Mouse (Mus musculus) kidney, postnatal 0 days (tissue): ENCODE measurements around the gene Csf2. TPM values are rescaled to one million over a fixed set of nuclear protein-coding genes. Genes with fewer than 3 reads are reported as not detected.

ENCODE experiments used
- ATAC-seq: fragments of 200-750 bp; cut with Nextera tagmentation; replicated peaks from 2 replicates; pipeline ENCODE4 v1.8.0; 2017; ENCODE audit warnings: low read depth, moderate number of reproducible peaks, moderate TSS enrichment, moderate library complexity; ENCODE audit not compliant: low FRiP score
- DNase-seq: peaks from one replicate; pipeline ENCODE4 v3.0.0-alpha.2; 2016; ENCODE audit warnings: low spot score
- H3K27ac ChIP-seq: fragments of 300-500 bp; sonication (generic); 2 replicates; pipeline ENCODE4 v1.5.1; 2014; ENCODE audit warnings: mild to moderate bottlenecking
- H3K27me3 ChIP-seq: fragments of 300-500 bp; sonication (generic); 2 replicates; pipeline ENCODE4 v1.6.1; 2014; ENCODE audit warnings: low read length, mixed read lengths; ENCODE audit not compliant: insufficient read depth
- H3K36me3 ChIP-seq: fragments of 300-500 bp; sonication (generic); 2 replicates; pipeline ENCODE4 v1.6.1; 2014; ENCODE audit warnings: low read length, mixed read lengths; ENCODE audit not compliant: insufficient read depth
- H3K4me1 ChIP-seq: fragments of 300-500 bp; sonication (generic); replicated peaks from 2 replicates; pipeline ENCODE4 v1.6.1; 2014; ENCODE audit warnings: antibody characterized with exemption, low read length, mixed read lengths; ENCODE audit not compliant: insufficient read depth
- H3K4me2 ChIP-seq: fragments of 300-500 bp; sonication (generic); 2 replicates; pipeline ENCODE4 v1.6.1; 2014; ENCODE audit warnings: mild to moderate bottlenecking, low read length, moderate library complexity, mixed read lengths
- H3K4me3 ChIP-seq: fragments of 300-500 bp; sonication (generic); replicated peaks from 2 replicates; pipeline ENCODE4 v1.5.1; 2014; ENCODE audit warnings: low read depth, low read length
- H3K9ac ChIP-seq: fragments of 300-500 bp; sonication (generic); 2 replicates; pipeline ENCODE4 v1.6.1; 2014; ENCODE audit warnings: low read depth, low read length
- H3K9me3 ChIP-seq: fragments of 300-500 bp; sonication (generic); replicated peaks from 2 replicates; pipeline ENCODE4 v1.6.1; 2016; ENCODE audit warnings: low read length, inconsistent platforms, mixed read lengths
- CTCF ChIP-seq: IDR thresholded peaks from 2 replicates; pipeline ENCODE4 v1.5.1; 2016; ENCODE audit warnings: antibody characterized with exemption, low read depth, mild to moderate bottlenecking, moderate library complexity
- WGBS: fragments of 180-500 bp; shearing (Covaris S2); extraction: QIAGEN DNeasy Blood & Tissue Kit; methylation state at CpG from one replicate; pipeline ENCODE4 v1.1.7; 2014; 5-methylcytosine and 5-hydroxymethylcytosine counted together
- polyA plus RNA-seq: library from polyadenylated mRNA; unstranded; fragments of >200 nt; fragmentation: Nextera tagmentation; extraction: Ambion mirVana; gene quantifications from 2 replicates; pipeline ENCODE4 v1.2.1, GENCODE M21; 2015

The Csf2 gene
- polyA plus RNA-seq, 1 experiment from 2014 or later, result not detected

DNA sequence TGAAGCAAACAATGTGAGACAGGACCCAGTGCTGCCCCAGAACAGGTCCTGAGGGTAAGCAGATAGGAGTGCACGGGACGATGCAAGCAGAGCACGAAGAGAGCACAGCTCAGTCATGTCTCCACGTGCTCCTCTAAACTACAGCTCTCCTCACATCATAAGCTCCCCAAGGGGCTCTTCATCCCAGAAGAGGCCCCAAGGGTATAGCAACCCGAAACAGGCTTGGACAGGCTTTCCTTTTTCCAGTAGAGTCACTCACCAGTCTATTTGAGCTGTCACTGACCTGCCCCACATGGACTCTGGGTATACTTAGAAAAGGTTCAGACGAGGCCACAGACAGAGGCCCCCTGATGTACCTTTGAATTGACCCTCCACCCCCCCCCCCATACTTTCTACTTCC, 5.0 kb downstream of the Csf2 start:
- Histone ChIP-seq H3K9ac (no peak overlapping the region), H3K36me3 (no peaks in the 10 kb centered on the region), H3K4me3 (no peak overlapping the region), H3K27ac (no peak overlapping the region), H3K27me3 (no peaks in the 10 kb centered on the region), H3K9me3 (no peaks in the 10 kb centered on the region), H3K4me2 (no peak overlapping the region), H3K4me1 (no peaks in the 10 kb centered on the region)
- WGBS, result 78% methylated on average over 6 of the region's 6 CpGs
- no peak for ATAC-seq
- no peak for TF ChIP-seq CTCF
- no peak for DNase-seq

DNA sequence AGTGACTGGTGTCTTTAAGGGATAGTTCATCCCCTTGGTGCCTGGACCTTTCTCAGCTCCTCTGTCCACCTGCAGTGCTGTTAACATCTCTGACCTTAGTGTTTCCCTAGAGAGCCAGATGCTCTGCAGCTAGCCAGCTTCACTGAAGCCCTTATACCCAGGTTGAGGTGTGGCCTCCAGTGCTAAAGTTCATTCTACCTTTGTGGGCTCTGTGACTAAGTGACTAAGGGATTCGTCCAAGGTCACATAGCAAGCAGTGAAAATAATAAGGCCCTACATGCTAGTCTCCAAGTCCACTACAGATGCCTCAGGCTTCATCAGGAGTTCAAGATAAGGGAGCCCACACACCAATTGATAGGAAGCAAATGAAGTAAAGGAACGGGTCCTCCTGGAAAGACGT, 7.0 kb downstream of the Csf2 start:
- H3K27me3 ChIP-seq, result no peaks in the 10 kb centered on the region
- no peak overlapping the region for H3K27ac ChIP-seq
- no peak overlapping the region for H3K4me3 ChIP-seq
- ATAC-seq (no peak), DNase-seq (no peak)
- H3K36me3 ChIP-seq, result no peaks in the 10 kb centered on the region
- no peak for TF ChIP-seq CTCF
- H3K4me1 ChIP-seq, result no peaks in the 10 kb centered on the region
- H3K4me2 ChIP-seq, result no peak overlapping the region
- WGBS, result 90% methylated on average over 3 of the region's 3 CpGs
- no peak overlapping the region for H3K9ac ChIP-seq
- H3K9me3 ChIP-seq, result no peaks in the 10 kb centered on the region

DNA sequence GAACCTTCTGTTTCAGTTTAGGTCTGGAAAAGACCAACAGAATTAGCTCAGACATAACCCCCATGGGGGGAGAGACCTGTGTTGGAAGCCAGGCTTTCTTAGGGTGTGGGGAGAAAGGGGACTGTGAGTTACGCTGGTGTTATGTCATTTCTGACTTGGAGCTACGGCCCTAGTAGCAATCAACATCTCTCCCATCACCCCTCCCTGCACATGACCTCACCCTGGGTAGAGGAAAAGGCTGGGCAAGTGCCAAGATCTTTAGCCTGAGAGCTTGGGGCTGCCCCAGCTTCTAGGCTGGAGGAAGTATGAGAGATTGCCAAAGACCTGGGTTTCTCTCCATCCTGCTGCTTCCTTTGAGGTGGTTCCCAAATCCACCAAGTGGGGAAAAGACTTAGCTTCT, 12.5 kb downstream of the Csf2 start:
- ATAC-seq (no peak), DNase-seq (no peak)
- no peak overlapping the region for H3K27ac ChIP-seq
- no peak overlapping the region for H3K9ac ChIP-seq
- H3K4me1 ChIP-seq, result no peaks in the 10 kb centered on the region
- no peaks in the 10 kb centered on the region for H3K9me3 ChIP-seq
- H3K4me3 ChIP-seq, result no peak overlapping the region
- TF ChIP-seq CTCF, result no peak
- H3K27me3 ChIP-seq, result no peaks in the 10 kb centered on the region
- H3K4me2 ChIP-seq, result no peak overlapping the region
- no peaks in the 10 kb centered on the region for H3K36me3 ChIP-seq
- WGBS, result 60% methylated on average over 2 of the region's 2 CpGs

DNA sequence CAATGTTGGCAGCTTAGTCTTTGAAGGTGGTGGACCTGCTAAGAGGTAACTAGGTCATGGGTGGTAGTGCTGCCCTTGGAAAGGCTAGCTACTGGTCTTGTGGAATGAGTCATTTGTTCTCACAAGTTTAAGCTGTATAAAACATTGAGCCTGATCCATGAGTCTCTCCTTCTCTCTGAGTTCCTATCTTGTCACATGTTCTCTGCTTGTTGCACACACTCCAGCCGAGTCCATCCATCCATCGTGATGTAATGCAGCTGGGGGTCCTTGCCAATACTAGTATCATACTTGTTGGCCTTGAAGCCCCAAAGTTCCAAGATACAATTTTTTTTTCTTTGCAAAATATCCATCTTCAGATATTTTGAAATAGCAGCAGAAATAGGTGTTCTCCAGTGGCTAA, 22.0 kb downstream of the Csf2 start:
- DNase-seq, result no peak
- Histone ChIP-seq H3K9ac (no peak overlapping the region), H3K27ac (no peak overlapping the region), H3K27me3 (no peaks in the 10 kb centered on the region), H3K4me3 (no peak overlapping the region), H3K4me1 (no peaks in the 10 kb centered on the region), H3K36me3 (no peaks in the 10 kb centered on the region), H3K4me2 (no peak overlapping the region), H3K9me3 (no peaks in the 10 kb centered on the region)
- TF ChIP-seq CTCF, result no peak
- 90% methylated on average over 2 of the region's 2 CpGs for WGBS
- no peak for ATAC-seq

DNA sequence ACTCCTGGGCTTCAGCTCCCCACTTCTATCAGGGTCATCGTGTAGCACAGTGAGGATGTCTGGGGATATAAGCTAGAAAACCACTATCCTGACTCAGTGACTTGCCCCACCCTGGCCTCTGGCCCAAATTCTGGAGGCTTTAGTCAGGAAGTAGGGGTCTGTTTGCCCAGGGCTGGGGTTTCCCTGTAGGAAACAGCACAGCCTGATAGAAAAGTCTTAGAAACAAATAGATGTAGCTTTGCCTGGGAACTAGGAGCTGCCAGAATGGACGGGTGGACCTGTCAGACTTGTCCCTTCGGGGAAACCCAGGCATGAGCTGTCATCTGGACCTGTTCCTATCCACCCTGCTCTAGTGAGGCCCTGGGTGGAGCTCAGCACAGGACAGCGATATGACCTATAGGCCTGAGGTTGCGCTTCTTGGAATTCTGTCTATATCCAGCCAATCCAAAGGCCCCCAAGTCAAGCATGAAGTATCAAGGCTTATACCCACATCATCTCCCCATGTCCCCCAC, 24.9 kb downstream of the Csf2 start:
- DNase-seq, result no peak
- Histone ChIP-seq H3K27ac (no peak overlapping the region), H3K4me3 (no peak overlapping the region), H3K27me3 (no peaks in the 10 kb centered on the region), H3K9ac (no peak overlapping the region), H3K4me2 (no peak overlapping the region), H3K4me1 (no peaks in the 10 kb centered on the region), H3K9me3 (no peaks in the 10 kb centered on the region), H3K36me3 (no peaks in the 10 kb centered on the region)
- TF ChIP-seq CTCF, result no peak
- no peak for ATAC-seq
- WGBS, result 81% methylated on average over 5 of the region's 5 CpGs

DNA sequence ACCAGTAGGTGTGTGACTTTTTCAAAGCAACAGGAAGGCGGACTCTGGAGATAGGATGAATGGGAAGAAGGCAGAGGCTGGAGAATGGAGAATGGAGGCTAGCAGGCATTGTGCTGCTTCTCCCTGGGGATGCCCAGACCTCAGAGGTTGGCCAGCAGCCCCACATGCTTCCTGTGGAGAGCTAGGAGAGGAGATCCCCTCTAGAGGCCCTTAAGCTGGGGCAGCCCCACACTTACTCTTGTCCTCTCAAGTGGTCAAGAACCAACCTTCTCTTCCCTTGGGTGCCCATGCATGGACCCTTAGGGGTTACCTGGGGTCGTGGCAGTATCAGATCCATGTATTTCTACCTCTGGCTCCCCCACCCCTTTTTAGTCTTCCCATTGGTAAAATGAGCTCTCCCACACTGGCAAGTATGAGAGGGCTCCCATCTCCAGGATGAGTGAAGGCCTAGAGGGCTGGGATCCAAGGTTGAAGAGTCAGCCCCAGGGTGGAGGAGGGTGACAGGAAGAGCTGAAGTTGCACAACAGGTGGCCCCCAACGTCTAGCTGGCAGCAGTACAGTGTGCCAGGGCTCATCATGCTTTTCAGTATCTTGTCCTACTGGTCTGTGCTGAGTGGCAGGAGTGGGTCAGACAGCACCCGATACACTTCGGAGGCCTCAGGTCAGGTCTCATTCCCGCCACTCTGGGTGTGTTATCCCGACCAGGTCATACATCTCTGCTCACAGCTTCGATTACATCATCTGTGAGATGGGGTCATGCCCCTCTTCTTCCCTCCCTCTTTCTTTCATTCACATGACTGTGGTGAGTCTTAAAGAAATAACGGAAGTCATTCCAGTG, 25.6 kb downstream of the Csf2 start:
- no peak for TF ChIP-seq CTCF
- ATAC-seq (no peak), DNase-seq (no peak)
- H3K36me3 ChIP-seq, result no peaks in the 10 kb centered on the region
- H3K27me3 ChIP-seq, result no peaks in the 10 kb centered on the region
- H3K27ac ChIP-seq, result no peak overlapping the region
- no peak overlapping the region for H3K4me3 ChIP-seq
- WGBS, result 67% methylated on average over 9 of the region's 9 CpGs
- H3K4me2 ChIP-seq, result no peak overlapping the region
- no peaks in the 10 kb centered on the region for H3K9me3 ChIP-seq
- no peak overlapping the region for H3K9ac ChIP-seq
- no peaks in the 10 kb centered on the region for H3K4me1 ChIP-seq
